Mouse (Mus musculus) liver, embryonic 16.5 days (tissue): Measurements from ENCODE around the gene Acot13. TPM values are rescaled to one million over a fixed set of nuclear protein-coding genes. Genes with fewer than 3 reads are reported as not detected.

Experiments used
- ATAC-seq: fragments of 200-750 bp; cut with Nextera tagmentation; 2 replicates; pipeline ENCODE4 v1.8.0; 2017; ENCODE audit warnings: low read depth, mild to moderate bottlenecking, moderate number of reproducible peaks, moderate library complexity
- H3K27ac ChIP-seq: fragments of 300-500 bp; sonication (generic); 2 replicates; pipeline ENCODE4 v1.5.1; 2014; ENCODE audit warnings: mild to moderate bottlenecking, low read length
- H3K27me3 ChIP-seq: fragments of 300-500 bp; sonication (generic); 2 replicates; pipeline ENCODE4 v1.6.1; 2014; ENCODE audit warnings: low read depth, low read length, mixed read lengths; ENCODE audit not compliant: control insufficient read depth, insufficient read depth
- H3K36me3 ChIP-seq: fragments of 300-500 bp; sonication (generic); 2 replicates; pipeline ENCODE4 v1.6.1; 2014; ENCODE audit warnings: mild to moderate bottlenecking; ENCODE audit not compliant: control insufficient read depth, insufficient read depth
- H3K4me1 ChIP-seq: fragments of 300-500 bp; sonication (generic); 2 replicates; pipeline ENCODE4 v1.6.1; 2014; ENCODE audit warnings: low read depth, low read length, mixed read lengths; ENCODE audit not compliant: control insufficient read depth
- H3K4me2 ChIP-seq: fragments of 300-500 bp; sonication (generic); 2 replicates; pipeline ENCODE4 v1.6.1; 2014; ENCODE audit warnings: low read depth, low read length, mixed read lengths
- H3K4me3 ChIP-seq: fragments of 300-500 bp; sonication (generic); 2 replicates; pipeline ENCODE4 v1.5.1; 2014; ENCODE audit warnings: low read depth, mild to moderate bottlenecking, low read length
- H3K9ac ChIP-seq: fragments of 300-500 bp; sonication (generic); 2 replicates; pipeline ENCODE4 v1.6.1; 2014; ENCODE audit warnings: low read depth, low read length
- H3K9me3 ChIP-seq: fragments of 300-500 bp; sonication (generic); replicated peaks from 2 replicates; pipeline ENCODE4 v1.6.1; 2016; ENCODE audit warnings: low read length; ENCODE audit not compliant: control insufficient read depth
- WGBS: fragments of 180-500 bp; shearing (Covaris S2); extraction: QIAGEN DNeasy Blood & Tissue Kit; methylation state at CpG from one replicate; pipeline ENCODE4 v1.1.7; 2014; ENCODE audit not compliant: insufficient replicate concordance; 5-methylcytosine and 5-hydroxymethylcytosine counted together
- polyA plus RNA-seq: library from polyadenylated mRNA; unstranded; fragments of >200 nt; fragmentation: Nextera tagmentation; extraction: Ambion mirVana; gene quantifications from 2 replicates; pipeline ENCODE4 v1.2.1, GENCODE M21; 2015

Gene Acot13
- polyA plus RNA-seq = 56.0 and 56.9 TPM in 2 replicates

GRCm38 (mm10) chr13:24831353-24832130 lies at the start of gene Acot13, which contains the start of gene Tdp2:
Gene Acot13, minus strand, starts transcription at chr13:24831540.
Gene Tdp2, plus strand, starts transcription at chr13:24831679.
- peak within 1 kb of the TSS; percentile 97 for H3K27ac ChIP-seq
- peak; percentile 97 for ATAC-seq
- peak within 1 kb of the TSS; percentile 79 for H3K4me3 ChIP-seq
- under 1% methylated on average over 75 of the region's 90 CpGs for WGBS
- peaks cover 4% of the 10 kb centered on the region; the same call in 1 of the 2 replicates for H3K36me3 ChIP-seq
- H3K4me2 ChIP-seq = peak within 1 kb of the TSS; percentile 68
- H3K4me1 ChIP-seq = peaks cover 11% of the 10 kb centered on the region
- no peaks in the 10 kb centered on the region for H3K9me3 ChIP-seq
- no peaks in the 10 kb centered on the region for H3K27me3 ChIP-seq
- peak within 1 kb of the TSS; percentile 98 for H3K9ac ChIP-seq

GRCm38 (mm10) chr13:24880704-24881103 lies 49.4 kb upstream of the Acot13 start:
- Histone ChIP-seq H3K4me3 (no peak overlapping the region), H3K4me1 (no peaks in the 10 kb centered on the region), H3K36me3 (no peaks in the 10 kb centered on the region), H3K9me3 (no peaks in the 10 kb centered on the region), H3K9ac (no peak overlapping the region), H3K27ac (no peak overlapping the region), H3K27me3 (no peaks in the 10 kb centered on the region), H3K4me2 (no peak overlapping the region)
- ATAC-seq = 0 out of 2 replicates have a peak, but pooled peaks have one; percentile 39
- WGBS = 58% methylated on average over 5 of the region's 5 CpGs

GRCm38 (mm10) chr13:24880208-24880607 lies 48.9 kb upstream of the Acot13 start:
- no peak for ATAC-seq
- H3K9ac ChIP-seq = no peak overlapping the region
- H3K4me1 ChIP-seq = no peaks in the 10 kb centered on the region
- no peak overlapping the region for H3K4me3 ChIP-seq
- H3K9me3 ChIP-seq = no peaks in the 10 kb centered on the region
- WGBS = 52% methylated on average over 6 of the region's 6 CpGs
- H3K27me3 ChIP-seq = no peaks in the 10 kb centered on the region
- no peak overlapping the region for H3K4me2 ChIP-seq
- no peaks in the 10 kb centered on the region for H3K36me3 ChIP-seq
- H3K27ac ChIP-seq = no peak overlapping the region

GRCm38 (mm10) chr13:24879359-24880040 lies 48.2 kb upstream of the Acot13 start:
- Histone ChIP-seq H3K36me3 (no peaks in the 10 kb centered on the region), H3K27me3 (no peaks in the 10 kb centered on the region), H3K9me3 (no peaks in the 10 kb centered on the region), H3K4me3 (no peak overlapping the region), H3K4me2 (no peak overlapping the region), H3K9ac (no peak overlapping the region), H3K4me1 (no peaks in the 10 kb centered on the region), H3K27ac (no peak overlapping the region)
- ATAC-seq = peak; percentile 65
- WGBS = 58% methylated on average over 15 of the region's 15 CpGs

- Histone ChIP-seq H3K4me3 (no peak overlapping the region), H3K9me3 (no peaks in the 10 kb centered on the region), H3K36me3 (no peaks in the 10 kb centered on the region), H3K9ac (no peak overlapping the region), H3K27me3 (no peaks in the 10 kb centered on the region), H3K4me2 (no peak overlapping the region), H3K4me1 (peaks cover 5% of the 10 kb centered on the region; the same call in 1 of the 2 replicates), H3K27ac (no peak overlapping the region)
- ATAC-seq = no peak
- 63% methylated on average over 7 of the region's 7 CpGs for WGBS
Measured at GRCm38 (mm10) chr13:24868233-24868632, 36.9 kb upstream of the Acot13 start.

GRCm38 (mm10) chr13:24867789-24868188 lies 36.4 kb upstream of the Acot13 start:
- no peaks in the 10 kb centered on the region for H3K27me3 ChIP-seq
- ATAC-seq = peak; percentile 37
- H3K36me3 ChIP-seq = no peaks in the 10 kb centered on the region
- H3K27ac ChIP-seq = no peak overlapping the region
- H3K4me3 ChIP-seq = no peak overlapping the region
- no peak overlapping the region for H3K9ac ChIP-seq
- WGBS = 61% methylated on average over 10 of the region's 10 CpGs
- no peaks in the 10 kb centered on the region for H3K9me3 ChIP-seq
- no peak overlapping the region for H3K4me2 ChIP-seq
- H3K4me1 ChIP-seq = peaks cover 5% of the 10 kb centered on the region; the same call in 1 of the 2 replicates

GRCm38 (mm10) chr13:24866430-24867402 lies 35.4 kb upstream of the Acot13 start:
- no peak overlapping the region for H3K27ac ChIP-seq
- no peaks in the 10 kb centered on the region for H3K9me3 ChIP-seq
- no peak overlapping the region for H3K9ac ChIP-seq
- no peaks in the 10 kb centered on the region for H3K27me3 ChIP-seq
- no peak overlapping the region for H3K4me2 ChIP-seq
- peak; percentile 45; the same call in 1 of the 2 replicates for ATAC-seq
- 64% methylated on average over 9 of the region's 9 CpGs for WGBS
- H3K4me1 ChIP-seq = peaks cover 5% of the 10 kb centered on the region; the same call in 1 of the 2 replicates
- H3K36me3 ChIP-seq = no peaks in the 10 kb centered on the region
- no peak overlapping the region for H3K4me3 ChIP-seq

GRCm38 (mm10) chr13:24862520-24862919 lies 31.2 kb upstream of the Acot13 start:
- whole genome bisulfite sequencing = 46% methylated on average over 7 of the region's 7 CpGs
- Histone ChIP-seq H3K27me3 (no peaks in the 10 kb centered on the region), H3K9ac (no peak overlapping the region), H3K27ac (no peak overlapping the region), H3K4me2 (no peak overlapping the region), H3K36me3 (no peaks in the 10 kb centered on the region), H3K4me3 (no peak overlapping the region), H3K4me1 (peaks cover 5% of the 10 kb centered on the region; the same call in 1 of the 2 replicates), H3K9me3 (no peaks in the 10 kb centered on the region)
- 0 out of 2 replicates have a peak, but pooled peaks have one; percentile 37 for ATAC-seq
